Mouse (Mus musculus) hindbrain, postnatal 0 days (tissue): ENCODE data around the gene Rsrp1. TPM values are rescaled to one million over a fixed set of nuclear protein-coding genes. Genes with fewer than 3 reads are reported as not detected.

Source experiments
- ATAC-seq: fragments of 200-750 bp; cut with Nextera tagmentation; 2 replicates; pipeline ENCODE4 v1.8.0; 2017; ENCODE audit warnings: mild to moderate bottlenecking, moderate TSS enrichment, moderate library complexity
- DNase-seq: peaks from one replicate; pipeline ENCODE4 v3.0.0-alpha.2; 2015; ENCODE audit warnings: low spot score
- H3K27ac ChIP-seq: fragments of 300-500 bp; sonication (generic); 2 replicates; pipeline ENCODE4 v1.5.1; 2014; ENCODE audit warnings: mild to moderate bottlenecking
- H3K27me3 ChIP-seq: fragments of 300-500 bp; sonication (generic); 2 replicates; pipeline ENCODE4 v1.6.1; 2014; ENCODE audit warnings: low read length, mixed read lengths; ENCODE audit not compliant: insufficient read depth
- H3K36me3 ChIP-seq: fragments of 300-500 bp; sonication (generic); 2 replicates; pipeline ENCODE4 v1.6.1; 2014; ENCODE audit warnings: low read length, mixed read lengths; ENCODE audit not compliant: insufficient read depth
- H3K4me1 ChIP-seq: fragments of 300-500 bp; sonication (generic); 2 replicates; pipeline ENCODE4 v1.6.1; 2014; ENCODE audit warnings: antibody characterized with exemption, low read length, mixed read lengths; ENCODE audit not compliant: insufficient read depth
- H3K4me2 ChIP-seq: fragments of 300-500 bp; sonication (generic); 2 replicates; pipeline ENCODE4 v1.6.1; 2014; ENCODE audit warnings: low read depth, mild to moderate bottlenecking, low read length, moderate library complexity, mixed read lengths
- H3K4me3 ChIP-seq: fragments of 300-500 bp; sonication (generic); 2 replicates; pipeline ENCODE4 v1.5.1; 2014; ENCODE audit warnings: low read length
- H3K9ac ChIP-seq: fragments of 300-500 bp; sonication (generic); replicated peaks from 2 replicates; pipeline ENCODE4 v1.6.1; 2014; ENCODE audit warnings: mild to moderate bottlenecking, low read length, moderate library complexity, mixed read lengths
- H3K9me3 ChIP-seq: fragments of 300-500 bp; sonication (generic); 2 replicates; pipeline ENCODE4 v1.6.1; 2016; ENCODE audit warnings: low read length, mixed read lengths
- CTCF ChIP-seq: IDR thresholded peaks from 2 replicates; pipeline ENCODE4 v1.5.1; 2016; ENCODE audit warnings: antibody characterized with exemption, control low read depth, low read depth
- WGBS: fragments of 180-500 bp; shearing (Covaris S2); extraction: QIAGEN DNeasy Blood & Tissue Kit; methylation state at CpG from one replicate; pipeline ENCODE4 v1.1.7; 2014; 5-methylcytosine and 5-hydroxymethylcytosine counted together
- polyA plus RNA-seq: library from polyadenylated mRNA; unstranded; fragments of >200 nt; fragmentation: Nextera tagmentation; extraction: Ambion mirVana; gene quantifications from 2 replicates; pipeline ENCODE4 v1.2.1, GENCODE M21; 2015
- total RNA-seq: library from RNA; depleted of rRNA; stranded (reverse); fragments of >200 nt; gene quantifications from 2 replicates; pipeline ENCODE4 v1.2.3, GENCODE M21; 2014; rRNA removed

Rsrp1 gene
- total RNA-seq (70.0 and 112 TPM in 2 replicates), polyA plus RNA-seq (256 and 295 TPM in 2 replicates)

DNA sequence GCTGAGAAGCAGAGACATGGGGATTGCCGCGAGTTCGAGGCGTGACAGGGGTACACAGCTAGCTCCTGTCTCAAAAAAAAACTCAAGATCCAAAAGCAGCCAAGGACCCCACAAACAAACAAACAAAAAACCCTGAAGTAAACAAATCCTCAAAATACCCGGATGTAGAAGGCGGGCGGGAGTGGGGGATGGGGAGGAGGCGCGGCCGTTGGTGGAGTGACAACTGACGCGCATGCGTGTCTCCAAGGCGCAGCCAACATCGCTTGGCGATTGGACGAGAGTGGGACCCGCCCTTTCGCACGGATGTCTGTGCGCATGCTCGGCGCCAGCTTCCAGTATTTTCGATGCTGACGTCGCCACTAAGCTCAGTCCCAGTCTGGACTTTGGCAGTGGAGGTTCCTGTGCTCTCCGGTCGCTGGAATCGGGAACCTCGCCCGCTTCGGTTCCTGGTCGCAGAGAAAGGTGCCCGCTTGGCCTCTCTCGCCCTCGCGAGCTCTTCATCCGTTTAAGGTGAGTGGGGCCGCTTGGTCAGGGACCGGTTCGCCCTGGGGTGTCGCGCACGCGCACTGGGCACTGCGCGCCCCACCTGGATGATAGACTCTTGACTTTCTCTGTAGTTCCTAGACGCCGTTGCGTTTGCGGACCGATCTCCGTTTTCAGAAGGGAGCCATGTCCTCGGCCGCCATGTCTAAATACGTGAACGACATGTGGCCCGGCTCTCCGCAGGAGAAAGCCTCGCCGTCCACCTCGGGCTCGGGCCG, at the start of gene Rsrp1:
TSS of gene Rsrp1 (plus strand) at position 335 of the 761 bp plus-strand sequence.
- no peaks in the 10 kb centered on the region for H3K9me3 ChIP-seq
- H3K4me2 ChIP-seq = peak within 1 kb of the TSS; percentile 92
- H3K9ac ChIP-seq = peak within 1 kb of the TSS; percentile 97
- peak within 1 kb of the TSS; percentile 80 for H3K4me3 ChIP-seq
- H3K27ac ChIP-seq = peak within 1 kb of the TSS; percentile 96
- peaks cover 29% of the 10 kb centered on the region for H3K36me3 ChIP-seq
- WGBS = under 1% methylated on average over 64 of the region's 64 CpGs
- peak; percentile 100 for DNase-seq
- ATAC-seq = peak; percentile 96
- H3K4me1 ChIP-seq = no peaks in the 10 kb centered on the region
- TF ChIP-seq CTCF = no peak; the same call in 1 of the 2 replicates
- no peaks in the 10 kb centered on the region for H3K27me3 ChIP-seq

DNA sequence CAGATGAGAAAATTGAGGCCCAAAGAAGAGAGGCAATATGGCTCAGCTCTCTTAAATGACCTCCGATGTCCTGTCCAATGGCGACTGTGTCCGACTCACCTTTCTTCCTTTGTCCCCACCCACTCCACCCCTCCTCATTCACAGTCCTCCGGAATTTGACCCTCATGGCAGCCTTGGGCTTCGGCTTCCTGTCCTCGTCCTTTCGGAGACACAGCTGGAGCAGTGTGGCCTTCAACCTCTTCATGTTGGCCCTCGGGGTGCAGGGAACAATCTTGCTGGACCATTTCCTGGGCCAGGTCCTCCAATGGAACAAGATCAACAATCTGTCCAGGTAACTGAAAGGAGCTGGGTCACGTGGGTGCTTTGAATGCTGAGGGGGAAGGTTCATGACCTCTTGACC, 47.2 kb upstream of the Rsrp1 start:
- Histone ChIP-seq H3K9me3 (no peaks in the 10 kb centered on the region), H3K9ac (no peak overlapping the region), H3K4me1 (peaks cover 5% of the 10 kb centered on the region; the same call in 1 of the 2 replicates), H3K4me2 (no peak overlapping the region), H3K4me3 (no peak overlapping the region), H3K27me3 (no peaks in the 10 kb centered on the region), H3K36me3 (no peaks in the 10 kb centered on the region), H3K27ac (no peak overlapping the region)
- TF ChIP-seq CTCF = no peak
- 84% methylated on average over 9 of the region's 9 CpGs for WGBS
- ATAC-seq = no peak
- no peak for DNase-seq

GRCm38 (mm10) chr4:134879410-134879981, 43.9 kb upstream of the Rsrp1 start:
- Histone ChIP-seq H3K4me2 (peak overlapping the region; percentile 64), H3K4me3 (peak overlapping the region; percentile 27), H3K9me3 (no peaks in the 10 kb centered on the region), H3K9ac (no peak overlapping the region; the same call in 1 of the 2 replicates), H3K4me1 (peaks cover 5% of the 10 kb centered on the region; the same call in 1 of the 2 replicates), H3K27ac (no peak overlapping the region), H3K36me3 (no peaks in the 10 kb centered on the region), H3K27me3 (no peaks in the 10 kb centered on the region)
- WGBS = 5% methylated on average over 17 of the region's 17 CpGs
- TF ChIP-seq CTCF = peak; percentile 82
- 0 out of 2 replicates have a peak, but pooled peaks have one; percentile 38 for ATAC-seq
- peak; percentile 84 for DNase-seq

- peak; percentile 63 for TF ChIP-seq CTCF
- no peak overlapping the region; the same call in 1 of the 2 replicates for H3K9ac ChIP-seq
Measured at GRCm38 (mm10) chr4:134880041-134880440, 43.4 kb upstream of the Rsrp1 start.

GRCm38 (mm10) chr4:134883266-134883665, 40.1 kb upstream of the Rsrp1 start:
- Histone ChIP-seq H3K9me3 (no peaks in the 10 kb centered on the region), H3K4me1 (peaks cover 5% of the 10 kb centered on the region; the same call in 1 of the 2 replicates), H3K4me2 (no peak overlapping the region), H3K27me3 (no peaks in the 10 kb centered on the region), H3K4me3 (no peak overlapping the region), H3K36me3 (no peaks in the 10 kb centered on the region), H3K27ac (no peak overlapping the region), H3K9ac (no peak overlapping the region)
- peak; percentile 13 for DNase-seq
- peak; percentile 57 for TF ChIP-seq CTCF
- no peak for ATAC-seq
- WGBS = 38% methylated on average over 7 of the region's 7 CpGs

More at GRCm38 (mm10) chr4:134880041-134880440, 43.4 kb upstream of the Rsrp1 start:
- WGBS = 36% methylated on average over 6 of the region's 6 CpGs
- Histone ChIP-seq H3K4me3 (peak overlapping the region; percentile 27), H3K27ac (no peak overlapping the region), H3K36me3 (no peaks in the 10 kb centered on the region), H3K4me1 (peaks cover 5% of the 10 kb centered on the region; the same call in 1 of the 2 replicates), H3K27me3 (no peaks in the 10 kb centered on the region), H3K9me3 (no peaks in the 10 kb centered on the region), H3K4me2 (peak overlapping the region; percentile 64)
- DNase-seq (peak; percentile 19), ATAC-seq (no peak)

DNA sequence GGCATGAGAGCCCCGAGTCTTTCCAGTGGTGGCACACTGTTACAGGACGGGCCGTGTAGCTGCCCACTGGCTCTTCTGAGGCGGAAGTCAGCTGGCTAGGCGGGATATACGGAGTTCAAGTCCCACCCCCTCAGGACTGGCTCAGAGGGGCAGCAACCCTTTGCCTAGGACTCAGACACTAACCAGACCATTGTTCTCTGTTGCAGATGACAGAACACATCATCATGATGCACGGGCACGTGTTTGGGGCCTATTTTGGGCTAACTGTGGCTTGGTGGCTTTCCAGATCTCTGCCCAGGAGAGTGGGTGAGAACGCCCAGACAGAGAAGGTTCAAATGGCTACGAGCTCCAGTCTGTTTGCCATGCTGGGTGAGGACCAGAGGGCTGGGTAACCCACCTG, 39.6 kb upstream of the Rsrp1 start:
- DNase-seq = no peak
- Histone ChIP-seq H3K36me3 (no peaks in the 10 kb centered on the region), H3K9ac (no peak overlapping the region), H3K27me3 (no peaks in the 10 kb centered on the region), H3K4me1 (peaks cover 5% of the 10 kb centered on the region; the same call in 1 of the 2 replicates), H3K9me3 (no peaks in the 10 kb centered on the region), H3K4me2 (no peak overlapping the region), H3K4me3 (no peak overlapping the region), H3K27ac (no peak overlapping the region)
- ATAC-seq = no peak
- TF ChIP-seq CTCF = no peak
- WGBS = 87% methylated on average over 10 of the region's 10 CpGs
